Mouse (Mus musculus) CH12.LX (cell line): Measurements from ENCODE around the gene Hpse2. TPM values are rescaled to one million over a fixed set of nuclear protein-coding genes. Genes with fewer than 3 reads are reported as not detected.

Experiments
- DNase-seq: peaks from one replicate; pipeline ENCODE4 v3.0.0-alpha.2; 2013; ENCODE audit errors: extremely low read depth
- H3K27ac ChIP-seq: 2 replicates; pipeline ENCODE4 v1.5.1; 2012; ENCODE audit warnings: low read depth, mild to moderate bottlenecking, control low read depth, moderate library complexity; ENCODE audit not compliant: insufficient read depth
- H3K27me3 ChIP-seq: replicated peaks from 2 replicates; pipeline ENCODE3; 2012; ENCODE audit warnings: inconsistent platforms
- H3K36me3 ChIP-seq, 2 experiments: replicated peaks in 1 of 2; 2 replicates each; pipeline versions ENCODE3 to v1.6.1; 2012; ENCODE audit warnings: inconsistent platforms in 1 of 2, low read length in 1 of 2, mild to moderate bottlenecking in 1 of 2, mixed read lengths in 1 of 2, moderate library complexity in 1 of 2; ENCODE audit not compliant: control insufficient read depth in 1 of 2, insufficient read depth in 1 of 2
- H3K4me1 ChIP-seq, 2 experiments: 2 replicates each; pipeline ENCODE4 v1.6.1; 2012; ENCODE audit warnings: inconsistent platforms in 1 of 2, moderate library complexity in 1 of 2; ENCODE audit not compliant: insufficient read depth in 2 of 2, control insufficient read depth in 1 of 2
- H3K4me2 ChIP-seq: 2 replicates; pipeline ENCODE4 v1.6.1; 2012; ENCODE audit warnings: low read depth, mild to moderate bottlenecking, control low read depth; ENCODE audit not compliant: poor library complexity, insufficient read depth, severe bottlenecking
- H3K4me3 ChIP-seq, 3 experiments: fragments of 150-350 bp in 1 of 3; sonication (generic) in 1 of 3; replicated peaks in 1 of 3; 2 replicates each; pipeline versions ENCODE3 to v1.5.1; 2011 to 2012; ENCODE audit warnings: low read depth in 2 of 3, low read length in 2 of 3, mild to moderate bottlenecking in 2 of 3, moderate library complexity in 2 of 3, control low read depth in 1 of 3, improper control_type of control experiment in 1 of 3, inconsistent platforms in 1 of 3, mixed read lengths in 1 of 3; ENCODE audit not compliant: poor library complexity in 1 of 3
- H3K79me2 ChIP-seq: replicated peaks from 2 replicates; pipeline ENCODE4 v1.6.1; 2012; ENCODE audit warnings: mild to moderate bottlenecking, moderate library complexity; ENCODE audit not compliant: control insufficient read depth, poor library complexity, insufficient read depth, severe bottlenecking; ENCODE audit errors: extremely low read depth
- H3K9ac ChIP-seq: 2 replicates; pipeline ENCODE4 v1.6.1; 2012; ENCODE audit warnings: low read depth, mild to moderate bottlenecking, control low read depth, moderate library complexity; ENCODE audit not compliant: insufficient read depth
- H3K9me3 ChIP-seq: replicated peaks from 2 replicates; pipeline ENCODE3; 2012; ENCODE audit warnings: low read length, inconsistent platforms, mixed read lengths
- BHLHE40 ChIP-seq: IDR thresholded peaks from 2 replicates; pipeline ENCODE4 v1.6.1; 2011; ENCODE audit warnings: mild to moderate bottlenecking, low read depth, low read length, improper control_type of control experiment
- CHD2 ChIP-seq: IDR thresholded peaks from 2 replicates; pipeline ENCODE4 v1.6.1; 2011; ENCODE audit warnings: low read length, improper control_type of control experiment
- CTCF ChIP-seq, 2 experiments: IDR thresholded peaks in 1 of 2; conservative IDR thresholded peaks in 1 of 2; 2 replicates each; pipeline ENCODE4 v1.5.1; 2011 to 2012; ENCODE audit warnings: low read depth in 2 of 2, low read length in 2 of 2, improper control_type of control experiment in 1 of 2, inconsistent platforms in 1 of 2, mild to moderate bottlenecking in 1 of 2, moderate library complexity in 1 of 2
- E2F4 ChIP-seq: IDR thresholded peaks from 2 replicates; pipeline ENCODE4 v1.6.1; 2011; ENCODE audit warnings: low read depth, low read length, improper control_type of control experiment; ENCODE audit not compliant: insufficient replicate concordance
- EP300 ChIP-seq: IDR thresholded peaks from 2 replicates; pipeline ENCODE4 v1.6.1; 2011; ENCODE audit warnings: low read length, improper control_type of control experiment
- ETS1 ChIP-seq: conservative IDR thresholded peaks from 2 replicates; pipeline ENCODE4 v1.6.1; 2012; ENCODE audit warnings: low read depth, mild to moderate bottlenecking, inconsistent platforms, low read length, improper control_type of control experiment, moderate library complexity
- GABPA ChIP-seq: IDR thresholded peaks from 2 replicates; pipeline ENCODE4 v1.6.1; 2012; ENCODE audit warnings: low read depth, low read length, improper control_type of control experiment, inconsistent platforms; ENCODE audit not compliant: insufficient replicate concordance
- IRF4 ChIP-seq: IDR thresholded peaks from 2 replicates; pipeline ENCODE4 v1.6.1; 2014; ENCODE audit warnings: low read depth, mild to moderate bottlenecking, inconsistent platforms, low read length, improper control_type of control experiment
- JUN ChIP-seq: IDR thresholded peaks from 2 replicates; pipeline ENCODE4 v1.6.1; 2011; ENCODE audit warnings: low read depth, mild to moderate bottlenecking, low read length, improper control_type of control experiment, moderate library complexity; ENCODE audit not compliant: insufficient read depth
- JUND ChIP-seq: conservative IDR thresholded peaks from 2 replicates; pipeline ENCODE4 v1.6.1; 2011; ENCODE audit warnings: low read depth, low read length, improper control_type of control experiment
- KAT2A ChIP-seq: IDR thresholded peaks from 2 replicates; pipeline ENCODE4 v1.6.1; 2012; ENCODE audit warnings: low read length, improper control_type of control experiment, inconsistent platforms; ENCODE audit not compliant: insufficient replicate concordance
- MAX ChIP-seq: IDR thresholded peaks from 2 replicates; pipeline ENCODE4 v1.6.1; 2011; ENCODE audit warnings: low read length, improper control_type of control experiment
- MAZ ChIP-seq: IDR thresholded peaks from 2 replicates; pipeline ENCODE4 v1.6.1; 2012; ENCODE audit warnings: low read depth, mild to moderate bottlenecking, inconsistent platforms, low read length, improper control_type of control experiment, moderate library complexity
- MEF2A ChIP-seq: IDR thresholded peaks from 2 replicates; pipeline ENCODE4 v1.6.1; 2014; ENCODE audit warnings: low read depth, mild to moderate bottlenecking, inconsistent platforms, low read length, improper control_type of control experiment, borderline replicate concordance
- PAX5 ChIP-seq: IDR thresholded peaks from 2 replicates; pipeline ENCODE4 v1.6.1; 2012; ENCODE audit warnings: low read length, inconsistent platforms, mixed read lengths
- POLR2AphosphoS2 ChIP-seq: IDR thresholded peaks from 2 replicates; pipeline ENCODE4 v1.6.1; 2011; ENCODE audit warnings: low read depth, low read length, improper control_type of control experiment
- RAD21 ChIP-seq: IDR thresholded peaks from 2 replicates; pipeline ENCODE4 v1.6.1; 2011; ENCODE audit warnings: low read depth, mild to moderate bottlenecking, low read length, improper control_type of control experiment, moderate library complexity
- RCOR1 ChIP-seq: conservative IDR thresholded peaks from 2 replicates; pipeline ENCODE4 v1.6.1; 2012; ENCODE audit warnings: low read depth, mild to moderate bottlenecking, inconsistent platforms, low read length, improper control_type of control experiment
- SIN3A ChIP-seq: IDR thresholded peaks from 2 replicates; pipeline ENCODE4 v1.6.1; 2012; ENCODE audit warnings: low read length, improper control_type of control experiment, inconsistent platforms
- SMC3 ChIP-seq: IDR thresholded peaks from 2 replicates; pipeline ENCODE4 v1.6.1; 2011; ENCODE audit warnings: low read depth, low read length, improper control_type of control experiment
- TBP ChIP-seq: conservative IDR thresholded peaks from 2 replicates; pipeline ENCODE4 v1.6.1; 2011; ENCODE audit warnings: low read depth, low read length, improper control_type of control experiment
- TCF12 ChIP-seq: IDR thresholded peaks from 2 replicates; pipeline ENCODE4 v1.6.1; 2014; ENCODE audit warnings: low read depth, mild to moderate bottlenecking, inconsistent platforms, low read length, improper control_type of control experiment
- ZNF384 ChIP-seq: IDR thresholded peaks from 2 replicates; pipeline ENCODE4 v1.6.1; 2012; ENCODE audit warnings: low read depth, low read length, improper control_type of control experiment, inconsistent platforms
- dilution Hi-C: fragments of 300-500 bp; cut with MboI; formaldehyde crosslinking; loops from 2 replicates; pipeline ENCODE4 v1.14.3; 2020; ENCODE audit warnings: low sequenced_read_pairs; ENCODE audit not compliant: extremely low pct_unique_long_range_greater_than_20kb, extremely low pct_ligation_motif_present
- in situ Hi-C: fragments of 300-500 bp; cut with MboI; formaldehyde crosslinking; loops from 3 replicates; pipeline ENCODE4 v1.14.3; 2019; ENCODE audit warnings: low sequenced_read_pairs, low pct_ligation_motif_present, low pct_unique_long_range_greater_than_20kb, mixed read lengths
- polyA plus RNA-seq: library from polyadenylated mRNA; unstranded; fragments of >175 nt; gene quantifications from 2 replicates; pipeline ENCODE4 v1.2.1, GENCODE M21; 2012; ENCODE audit warnings: low read depth; ENCODE audit not compliant: insufficient read length
- total RNA-seq, 2 experiments: library from RNA; depleted of rRNA; stranded (reverse); fragments of 300-350 nt in 1 of 2; fragments of >200 nt in 1 of 2; gene quantifications; 2 replicates each; pipeline ENCODE4 v1.2.3; 2012 to 2014

Gene Hpse2
- total and polyA plus RNA-seq, 3 experiments, result not detected

DNA sequence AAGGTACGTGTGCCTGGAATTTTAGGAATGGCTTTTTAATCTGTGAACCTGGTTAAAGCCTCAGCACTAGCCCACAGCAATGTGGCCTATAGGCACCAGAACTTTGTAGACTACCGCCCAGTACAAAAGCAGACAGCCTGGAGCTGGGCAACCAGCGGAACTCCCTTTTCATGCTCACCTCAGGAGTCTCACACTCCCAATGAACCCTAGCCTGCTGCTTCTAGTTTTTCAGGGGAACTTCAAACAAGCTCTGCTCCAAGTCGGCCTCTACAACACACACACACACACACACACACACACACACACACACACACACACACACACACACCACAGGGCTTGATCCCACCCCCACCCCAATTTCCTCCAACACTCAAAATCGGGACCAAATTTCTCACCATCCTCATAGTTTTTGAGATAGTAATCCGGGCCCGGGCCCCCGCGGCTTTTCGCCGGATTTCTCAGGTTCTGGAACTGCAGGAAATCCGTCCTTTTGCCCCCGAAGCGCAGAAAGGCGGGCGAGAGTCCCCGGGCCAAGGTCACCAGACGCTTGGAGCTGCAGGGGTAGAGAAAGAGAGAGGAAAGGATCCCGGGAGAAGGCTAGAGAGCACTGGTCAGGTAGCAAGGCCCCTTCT, 3.7 kb downstream of the Hpse2 start:
- Histone ChIP-seq H3K4me2 (no peak overlapping the region), H3K9me3 (no peaks in the 10 kb centered on the region), H3K4me1 (peaks cover 3% of the 10 kb centered on the region in 2 experiments; a peak in 3 of 4 replicates), H3K79me2 (no peaks in the 10 kb centered on the region), H3K27ac (no peak overlapping the region), H3K27me3 (no peaks in the 10 kb centered on the region), H3K4me3 (no peak overlapping the region), H3K36me3 (no peaks in the 10 kb centered on the region), H3K9ac (no peak overlapping the region)
- in situ Hi-C loops (no loop called here), dilution Hi-C loops (no loop called here)
- TF ChIP-seq MAX, result no peak
- TF ChIP-seq IRF4, result no peak
- TF ChIP-seq GABPA, result no peak
- no peak for TF ChIP-seq TBP
- no peak for TF ChIP-seq CTCF (conservative IDR thresholded peaks at IDR 0.05 in 1 of 2, IDR thresholded peaks at IDR 0.05 in 1 of 2; ENCODE audit: low read depth in 2 of 2, low read length in 2 of 2)
- TF ChIP-seq MEF2A, result no peak
- no peak for TF ChIP-seq CHD2
- TF ChIP-seq JUN, result no peak
- TF ChIP-seq ZNF384, result no peak
- no peak for TF ChIP-seq TCF12
- TF ChIP-seq E2F4, result no peak
- no peak for TF ChIP-seq ETS1
- TF ChIP-seq SIN3A, result no peak
- no peak for TF ChIP-seq MAZ
- no peak for TF ChIP-seq KAT2A
- no peak for TF ChIP-seq RCOR1
- no peak for TF ChIP-seq BHLHE40
- no peak for TF ChIP-seq RAD21
- no peak for TF ChIP-seq JUND
- no peak for DNase-seq

DNA sequence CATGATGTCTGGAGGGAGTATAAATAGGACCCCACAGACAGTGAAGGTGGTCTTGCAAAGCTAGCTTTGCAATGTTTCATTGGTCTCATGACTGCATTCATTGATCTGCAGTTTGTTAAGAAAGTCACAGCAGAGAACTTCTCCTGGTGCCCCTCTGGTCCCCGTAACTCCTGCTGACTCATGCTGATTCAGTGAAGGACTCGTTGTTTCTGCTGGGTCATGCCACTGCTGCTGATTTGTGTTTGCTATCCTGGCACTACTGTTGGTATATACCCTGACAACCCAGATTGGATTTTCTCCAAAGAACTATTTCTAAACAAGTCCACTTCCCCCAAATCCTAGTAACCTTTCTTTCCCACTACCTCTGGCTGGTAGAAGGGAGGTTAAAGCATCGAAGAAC, 29.3 kb downstream of the Hpse2 start:
- Histone ChIP-seq H3K4me3 (no peak overlapping the region), H3K9ac (no peak overlapping the region), H3K79me2 (no peaks in the 10 kb centered on the region), H3K9me3 (no peaks in the 10 kb centered on the region), H3K4me2 (no peak overlapping the region), H3K4me1 (no peaks in the 10 kb centered on the region), H3K27ac (no peak overlapping the region), H3K36me3 (no peaks in the 10 kb centered on the region), H3K27me3 (no peaks in the 10 kb centered on the region)
- dilution Hi-C loops (no loop called here), in situ Hi-C loops (no loop called here)
- TF ChIP-seq SMC3, result no peak
- TF ChIP-seq POLR2AphosphoS2, result no peak
- no peak for TF ChIP-seq EP300
- TF ChIP-seq PAX5, result no peak
- no peak for TF ChIP-seq CHD2
- no peak for TF ChIP-seq ZNF384
- no peak for TF ChIP-seq RAD21
- no peak for DNase-seq
